ENCODE assay signal across 19 mouse cellular contexts in genomic region chr2:104044479-104045080, GRCm38 (mm10). TPM values are rescaled to one million over a fixed set of nuclear protein-coding genes. Genes with fewer than 3 reads are reported as not detected.
DNase-seq lines count a peak whose midpoint lies in the region; ATAC-seq lines count a peak whose summit lies in the region.
"Had no signal": no experiment of that assay in that cellular context is flagged by ENCODE, and none has a peak within 500 bp of the region (broad histone marks: within the 10 kb centered on the region; RNA-seq: fewer than 3 reads in every experiment).

No protein-coding gene starts in this region.

- H3K4me3 ChIP-seq in kidney, embryonic 14.5 days (ENCODE audit: low read length) = no peak overlapping the region
- H3K4me3 ChIP-seq in heart, embryonic 10.5 days = no peak overlapping the region
- H3K4me3 ChIP-seq: forebrain, embryonic 13.5 days; neural tube, embryonic 15.5 days had no signal

- H3K36me3 ChIP-seq in kidney, embryonic 14.5 days (ENCODE audit: control insufficient read depth, insufficient read depth, low read length) = peaks cover 15% of the 10 kb centered on the region
- peaks cover 44% of the 10 kb centered on the region for H3K36me3 ChIP-seq in heart, embryonic 10.5 days

- no peak overlapping the region for H3K27ac ChIP-seq in kidney, embryonic 14.5 days (ENCODE audit: low read depth, low read length)
- no peak overlapping the region for H3K27ac ChIP-seq in heart, embryonic 10.5 days
- H3K27ac ChIP-seq: forebrain, embryonic 13.5 days; hindbrain, postnatal 0 days; macrophage; neural tube, embryonic 15.5 days had no signal

- no peak overlapping the region for H3K4me2 ChIP-seq in kidney, embryonic 14.5 days (replicated peaks; ENCODE audit: low read depth, low read length)
- H3K4me2 ChIP-seq: forebrain, embryonic 13.5 days; neural tube, embryonic 15.5 days had no signal

- peak; percentile 42 for DNase-seq in kidney, adult 11 months
- DNase-seq in kidney, postnatal 14 days = peak; percentile 38
- peak; percentile 40 for DNase-seq in lung, postnatal 10 days
- no peak for DNase-seq in thymus, postnatal 10 days (ENCODE audit: low spot score in 2 of 2)
- DNase-seq in heart, embryonic 10.5 days (ENCODE audit: low spot score) = no peak
- DNase-seq: cerebellum, postnatal 14 days; heart, postnatal 14 days; right cerebral cortex, adult 18-20 months; thymus, adult 2 months had no signal

- H3K9me3 ChIP-seq in kidney, embryonic 14.5 days (ENCODE audit: control insufficient read depth, low read length) = no peaks in the 10 kb centered on the region
- no peaks in the 10 kb centered on the region for H3K9me3 ChIP-seq in heart, embryonic 10.5 days
- H3K9me3 ChIP-seq: forebrain, embryonic 13.5 days; neural tube, embryonic 15.5 days had no signal

- H3K27me3 ChIP-seq in kidney, embryonic 14.5 days (ENCODE audit: control insufficient read depth, insufficient read depth, low read length) = no peaks in the 10 kb centered on the region
- no peaks in the 10 kb centered on the region for H3K27me3 ChIP-seq in heart, embryonic 10.5 days (ENCODE audit: insufficient read depth, poor library complexity, severe bottlenecking)
- H3K27me3 ChIP-seq: forebrain, embryonic 13.5 days; neural tube, embryonic 15.5 days had no signal

- H3K4me1 ChIP-seq in kidney, embryonic 14.5 days (ENCODE audit: control insufficient read depth, insufficient read depth, low read length) = no peaks in the 10 kb centered on the region
- 0 out of 2 replicates have a peak, but pooled peaks cover 2% of the 10 kb centered on the region for H3K4me1 ChIP-seq in heart, embryonic 10.5 days
- H3K4me1 ChIP-seq: forebrain, embryonic 13.5 days; neural tube, embryonic 15.5 days had no signal

- no peak overlapping the region for H3K9ac ChIP-seq in kidney, embryonic 14.5 days (ENCODE audit: low read depth, low read length)
- H3K9ac ChIP-seq: forebrain, embryonic 13.5 days; neural tube, embryonic 15.5 days had no signal

- 78% methylated on average over 1 of the region's 1 CpGs for WGBS in kidney, embryonic 14.5 days
- WGBS in heart, embryonic 10.5 days = 43% methylated on average over 1 of the region's 1 CpGs

- ATAC-seq in kidney, embryonic 14.5 days (ENCODE audit: low FRiP score, low TSS enrichment) = no peak
- peak; percentile 34; the same call in 1 of the 2 replicates for ATAC-seq in erythroid progenitor cell, adult 5-6 weeks (replicated peaks; ENCODE audit: low FRiP score, poor library complexity, severe bottlenecking)
- ATAC-seq: forebrain, embryonic 13.5 days; hindbrain, postnatal 0 days had no signal

RNA-seq across cellular contexts. Expression of gene 4931422A03Rik, which starts 16.4 kb away (rescaled TPM):
- polyA plus RNA-seq in kidney, embryonic 14.5 days (2014; fragmentation: Nextera tagmentation; extraction: Ambion mirVana) = 1.8 and 3.7 TPM in 2 replicates
- total RNA-seq in erythroid progenitor cell, adult 5-6 weeks (2015; ENCODE audit: low replicate concordance) = 5.8 TPM in 1 of 2 replicates, not detected in the other
- total RNA-seq in erythroid progenitor cell, adult 5-6 weeks (2017; ENCODE audit: low replicate concordance) = not detected in 2 replicates
- polyA plus RNA-seq in heart, embryonic 10.5 days (2016; fragmentation: Nextera tagmentation; extraction: Ambion mirVana) = 1.5 and 1.9 TPM in 2 replicates
- total RNA-seq: heart, postnatal 14 days; hindbrain, postnatal 0 days; left cerebral cortex, postnatal 25 days; monocyte, adult 5-6 weeks had no signal
- polyA plus RNA-seq: macrophage; thymus, adult 2 months had no signal

RNA-seq across cellular contexts. Expression of gene Fbxo3, which starts 17.1 kb away (rescaled TPM):
- polyA plus RNA-seq in kidney, embryonic 14.5 days (2014; fragmentation: Nextera tagmentation; extraction: Ambion mirVana) = 41.5 and 54.4 TPM in 2 replicates
- 84.3 and 95.2 TPM in 2 replicates for total RNA-seq in erythroid progenitor cell, adult 5-6 weeks (2015; ENCODE audit: low replicate concordance)
- total RNA-seq in erythroid progenitor cell, adult 5-6 weeks (2017; ENCODE audit: low replicate concordance) = 96.8 and 101 TPM in 2 replicates
- 46.2 and 46.3 TPM in 2 replicates for polyA plus RNA-seq in heart, embryonic 10.5 days (2016; fragmentation: Nextera tagmentation; extraction: Ambion mirVana)

RNA-seq across cellular contexts. Expression of gene Gm10912, which starts 21.0 kb away (rescaled TPM):
- polyA plus RNA-seq in kidney, embryonic 14.5 days (2014; fragmentation: Nextera tagmentation; extraction: Ambion mirVana) = not detected in 2 replicates
- total RNA-seq in erythroid progenitor cell, adult 5-6 weeks (2015; ENCODE audit: low replicate concordance) = 0.84 and 4.7 TPM in 2 replicates
- total RNA-seq in erythroid progenitor cell, adult 5-6 weeks (2017; ENCODE audit: low replicate concordance) = 2.1 TPM in 1 of 2 replicates, not detected in the other
- not detected in 2 replicates for polyA plus RNA-seq in heart, embryonic 10.5 days (2016; fragmentation: Nextera tagmentation; extraction: Ambion mirVana)
- total RNA-seq: hindbrain, postnatal 0 days; monocyte, adult 5-6 weeks had no signal
- polyA plus RNA-seq: embryonic facial prominence, embryonic 14.5 days; forebrain, embryonic 13.5 days; hindbrain, postnatal 0 days; macrophage; neural tube, embryonic 15.5 days had no signal

RNA-seq across cellular contexts. Expression of gene Gm10799, which starts 23.8 kb away (rescaled TPM):
- polyA plus RNA-seq in kidney, embryonic 14.5 days (2014; fragmentation: Nextera tagmentation; extraction: Ambion mirVana) = not detected in 2 replicates
- not detected in 2 replicates for total RNA-seq in erythroid progenitor cell, adult 5-6 weeks (2015; ENCODE audit: low replicate concordance)
- not detected in 2 replicates for total RNA-seq in erythroid progenitor cell, adult 5-6 weeks (2017; ENCODE audit: low replicate concordance)
- not detected in 2 replicates for polyA plus RNA-seq in heart, embryonic 10.5 days (2016; fragmentation: Nextera tagmentation; extraction: Ambion mirVana)
- total RNA-seq: heart, postnatal 14 days; hindbrain, postnatal 0 days; left cerebral cortex, postnatal 25 days; monocyte, adult 5-6 weeks had no signal
- polyA plus RNA-seq: embryonic facial prominence, embryonic 14.5 days; forebrain, embryonic 13.5 days; gonadal fat pad, adult 2 months; hindbrain, postnatal 0 days; macrophage; neural tube, embryonic 15.5 days; thymus, adult 2 months had no signal

RNA-seq across cellular contexts. Expression of gene Cd59b, which starts 25.1 kb away (rescaled TPM):
- polyA plus RNA-seq in kidney, embryonic 14.5 days (2014; fragmentation: Nextera tagmentation; extraction: Ambion mirVana) = 5.6 and 9.3 TPM in 2 replicates
- 18.4 and 42.8 TPM in 2 replicates for total RNA-seq in erythroid progenitor cell, adult 5-6 weeks (2015; ENCODE audit: low replicate concordance)
- total RNA-seq in erythroid progenitor cell, adult 5-6 weeks (2017; ENCODE audit: low replicate concordance) = 15.4 and 29.4 TPM in 2 replicates
- 4.3 and 8.4 TPM in 2 replicates for polyA plus RNA-seq in heart, embryonic 10.5 days (2016; fragmentation: Nextera tagmentation; extraction: Ambion mirVana)
- total RNA-seq: hindbrain, postnatal 0 days; monocyte, adult 5-6 weeks had no signal
- polyA plus RNA-seq: macrophage had no signal

Comparison
In these comparisons a context has a peak if more than half of its experiments do, and no peak if none do; other contexts are left out.
1. DNase-seq: peak in kidney, adult 11 months (single experiment), kidney, postnatal 14 days (single experiment) and lung, postnatal 10 days (single experiment); none in thymus, postnatal 10 days (0 of 2) and heart, embryonic 10.5 days (single experiment).